ENCODE assay signal across 12 mouse cellular contexts in the genomic region with DNA sequence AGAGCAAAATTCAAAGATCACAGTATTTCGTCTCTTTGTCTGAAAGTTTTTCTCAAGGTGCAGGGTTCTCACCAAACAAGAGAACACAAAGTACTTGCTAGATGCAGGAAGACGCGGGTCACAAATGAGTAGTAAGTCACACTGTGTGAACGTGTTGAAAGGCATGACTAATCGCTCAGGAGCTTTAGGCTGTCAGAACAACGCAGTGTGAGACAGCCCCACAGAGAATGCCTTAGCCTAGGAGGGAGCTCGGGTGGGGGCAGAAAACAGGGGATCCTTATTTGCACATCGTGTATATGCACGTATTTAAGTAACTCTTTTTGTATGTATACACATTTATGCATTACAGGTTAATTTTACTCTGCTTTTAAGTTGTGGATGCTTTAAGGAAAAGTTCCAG. TPM values are rescaled to one million over a fixed set of nuclear protein-coding genes. Genes with fewer than 3 reads are reported as not detected.
DNase-seq lines count a peak whose midpoint lies in the region; ATAC-seq and TF ChIP-seq lines count a peak whose summit lies in the region.
"Had no signal": no experiment of that assay in that cellular context is flagged by ENCODE, and none has a peak within 500 bp of the region (broad histone marks: within the 10 kb centered on the region; RNA-seq: fewer than 3 reads in every experiment).

No protein-coding gene starts in this region.

- H3K27ac ChIP-seq in heart, embryonic 16.5 days (ENCODE audit: low read length): no peak overlapping the region
- no peak overlapping the region for H3K27ac ChIP-seq in heart, adult 2 months
- H3K27ac ChIP-seq in heart, postnatal 0 days (ENCODE audit: low read depth): no peak overlapping the region
- no peak overlapping the region for H3K27ac ChIP-seq in midbrain, embryonic 15.5 days
- H3K27ac ChIP-seq in gastrocnemius, adult 2 months: no peak overlapping the region
- H3K27ac ChIP-seq: lung, embryonic 15.5 days had no signal

- 26% methylated on average over 9 of the region's 9 CpGs for WGBS in heart, embryonic 16.5 days
- 52% methylated on average over 9 of the region's 9 CpGs for WGBS in heart, adult 2 months
- 27% methylated on average over 9 of the region's 9 CpGs for WGBS in heart, postnatal 0 days
- 17% methylated on average over 9 of the region's 9 CpGs for WGBS in midbrain, embryonic 15.5 days

- no peak for DNase-seq in heart, adult 2 months
- DNase-seq in embryo, embryonic 11 days: peak; percentile 64
- peak; percentile 51 for DNase-seq in heart, postnatal 0 days (ENCODE audit: low spot score)
- no peak for DNase-seq in urinary bladder, postnatal 25 days (ENCODE audit: low spot score)
- no peak for DNase-seq in gastrocnemius, adult 2 months
- DNase-seq in gastrocnemius, adult 8-10 months (ENCODE audit: low spot score in 2 of 2): no peak

- no peak overlapping the region; the same call in 1 of the 2 replicates for H3K9ac ChIP-seq in heart, embryonic 16.5 days (ENCODE audit: low read length)
- H3K9ac ChIP-seq in heart, adult 2 months (ENCODE audit: low read depth, low read length): no peak overlapping the region
- H3K9ac ChIP-seq in heart, postnatal 0 days (replicated peaks; ENCODE audit: low read depth, low read length): 0 out of 2 replicates have a peak overlapping the region, but pooled peaks have one; percentile 37
- H3K9ac ChIP-seq in midbrain, embryonic 15.5 days: no peak overlapping the region
- H3K9ac ChIP-seq: limb, embryonic 12.5 days; lung, embryonic 15.5 days had no signal

- 0 out of 2 replicates have a peak, but pooled peaks cover 3% of the 10 kb centered on the region for H3K36me3 ChIP-seq in heart, embryonic 16.5 days (ENCODE audit: control insufficient read depth, insufficient read depth)
- no peaks in the 10 kb centered on the region; the same call in 1 of the 2 replicates for H3K36me3 ChIP-seq in heart, adult 2 months (ENCODE audit: control insufficient read depth, insufficient read depth, low read length)
- H3K36me3 ChIP-seq in heart, postnatal 0 days (replicated peaks; ENCODE audit: control insufficient read depth, insufficient read depth, low read length): no peaks in the 10 kb centered on the region
- no peaks in the 10 kb centered on the region for H3K36me3 ChIP-seq in midbrain, embryonic 15.5 days (replicated peaks)
- H3K36me3 ChIP-seq: lung, embryonic 15.5 days had no signal

- intact Hi-C loops in heart, adult 2 months (cut with DNase I): no loop called here
- intact Hi-C loops in gastrocnemius, adult 2 months (cut with DNase I): no loop called here

- peaks cover 25% of the 10 kb centered on the region for H3K4me1 ChIP-seq in heart, embryonic 16.5 days (ENCODE audit: control insufficient read depth, insufficient read depth, low read length)
- peaks cover 1% of the 10 kb centered on the region; the same call in 1 of the 2 replicates for H3K4me1 ChIP-seq in heart, adult 2 months (ENCODE audit: control insufficient read depth, insufficient read depth, low read length)
- H3K4me1 ChIP-seq in heart, postnatal 0 days (ENCODE audit: control insufficient read depth, insufficient read depth): peaks cover 26% of the 10 kb centered on the region
- peaks cover 11% of the 10 kb centered on the region for H3K4me1 ChIP-seq in midbrain, embryonic 15.5 days

- no peaks in the 10 kb centered on the region for H3K9me3 ChIP-seq in heart, embryonic 16.5 days (replicated peaks; ENCODE audit: control insufficient read depth, low read length)
- no peaks in the 10 kb centered on the region for H3K9me3 ChIP-seq in heart, postnatal 0 days (replicated peaks; ENCODE audit: control insufficient read depth, low read length)
- H3K9me3 ChIP-seq in midbrain, embryonic 15.5 days: no peaks in the 10 kb centered on the region
- H3K9me3 ChIP-seq: limb, embryonic 12.5 days; lung, embryonic 15.5 days had no signal

- H3K79me2 ChIP-seq in heart, adult 2 months (replicated peaks; ENCODE audit: control insufficient read depth, insufficient read depth, low read length): no peaks in the 10 kb centered on the region

- no peak overlapping the region; the same call in 1 of the 2 replicates for H3K4me3 ChIP-seq in heart, embryonic 16.5 days (ENCODE audit: low read length)
- no peak overlapping the region for H3K4me3 ChIP-seq in heart, adult 2 months
- no peak overlapping the region for H3K4me3 ChIP-seq in heart, postnatal 0 days (ENCODE audit: low read depth, low read length)
- no peak overlapping the region for H3K4me3 ChIP-seq in midbrain, embryonic 15.5 days
- no peak overlapping the region for H3K4me3 ChIP-seq in gastrocnemius, adult 2 months
- H3K4me3 ChIP-seq: limb, embryonic 12.5 days; lung, embryonic 15.5 days had no signal

- TF ChIP-seq POLR2A in heart, adult 2 months (IDR thresholded peaks at IDR 0.05; ENCODE audit: insufficient read depth, low read depth, low read length): no peak

- TF ChIP-seq EP300 in heart, adult 2 months (IDR thresholded peaks at IDR 0.05; ENCODE audit: insufficient read depth, low read depth, low read length): no peak
- no peak for TF ChIP-seq EP300 in heart, postnatal 0 days (IDR thresholded peaks at IDR 0.05; ENCODE audit: low read depth)

- ATAC-seq in heart, embryonic 16.5 days (replicated peaks; ENCODE audit: extremely low read depth, insufficient read depth, low FRiP score): peak; percentile 62; the same call in 1 of the 2 replicates
- ATAC-seq in heart, postnatal 0 days (ENCODE audit: insufficient read depth, low read depth): no peak
- peak; percentile 77 for ATAC-seq in midbrain, embryonic 15.5 days (replicated peaks)

- no peaks in the 10 kb centered on the region for H3K27me3 ChIP-seq in heart, embryonic 16.5 days (ENCODE audit: control insufficient read depth, insufficient read depth, low read length)
- H3K27me3 ChIP-seq in heart, adult 2 months (ENCODE audit: control insufficient read depth, insufficient read depth, low read length): no peaks in the 10 kb centered on the region
- H3K27me3 ChIP-seq in heart, postnatal 0 days (ENCODE audit: control insufficient read depth, insufficient read depth, low read length): no peaks in the 10 kb centered on the region
- H3K27me3 ChIP-seq in midbrain, embryonic 15.5 days (replicated peaks): no peaks in the 10 kb centered on the region
- H3K27me3 ChIP-seq: limb, embryonic 12.5 days; lung, embryonic 15.5 days had no signal

- H3K4me2 ChIP-seq in heart, embryonic 16.5 days (ENCODE audit: low read depth, low read length): peak overlapping the region; percentile 38
- peak overlapping the region; percentile 39 for H3K4me2 ChIP-seq in heart, postnatal 0 days (ENCODE audit: low read depth, low read length)
- H3K4me2 ChIP-seq in midbrain, embryonic 15.5 days: 0 out of 2 replicates have a peak overlapping the region, but pooled peaks have one; percentile 8
- H3K4me2 ChIP-seq: limb, embryonic 12.5 days; lung, embryonic 15.5 days had no signal

- TF ChIP-seq CTCF in heart, adult 2 months (IDR thresholded peaks at IDR 0.05): no peak
- TF ChIP-seq CTCF in heart, postnatal 0 days (IDR thresholded peaks at IDR 0.05; ENCODE audit: low read depth): no peak
- TF ChIP-seq CTCF in gastrocnemius, adult 2 months (IDR thresholded peaks at IDR 0.05): no peak

RNA-seq across cellular contexts. Expression of gene Slc25a31, which starts 21.8 kb away (rescaled TPM):
- polyA plus RNA-seq in heart, embryonic 16.5 days (2015; fragmentation: Nextera tagmentation; extraction: Ambion mirVana): 0.64 and 0.95 TPM in 2 replicates
- under 1 TPM; 0.16 to 0.29 TPM for total RNA-seq in heart, adult 2 months (2021)
- 0.18 and 0.37 TPM in 2 replicates for polyA plus RNA-seq in heart, adult 2 months (2012; rRNA removed)
- 0.93 TPM in 1 of 2 replicates, not detected in the other for total RNA-seq in heart, postnatal 0 days (2014; rRNA removed; ENCODE audit: low replicate concordance)
- 0.73 and 0.86 TPM in 2 replicates for polyA plus RNA-seq in heart, postnatal 0 days (2015; fragmentation: Nextera tagmentation; extraction: Ambion mirVana)
- 0.31 and 0.32 TPM in 2 replicates for polyA plus RNA-seq in midbrain, embryonic 15.5 days (2015; fragmentation: Nextera tagmentation; extraction: Ambion mirVana)
- total RNA-seq in gastrocnemius, adult 2 months (2021): not detected
- total RNA-seq in gastrocnemius, adult 8-10 months (2022): not detected
- polyA plus RNA-seq: large intestine, adult 2 months; stomach, embryonic 14.5 days had no signal

RNA-seq across cellular contexts. Expression of gene Hspa4l, which starts 57.5 kb away (rescaled TPM):
- 35.7 and 37.7 TPM in 2 replicates for polyA plus RNA-seq in heart, embryonic 16.5 days (2015; fragmentation: Nextera tagmentation; extraction: Ambion mirVana)
- total RNA-seq in heart, adult 2 months (2021): 10 to 100 TPM; 52.9 to 55.4 TPM
- 6.8 and 11.9 TPM in 2 replicates for polyA plus RNA-seq in heart, adult 2 months (2012; rRNA removed)
- total RNA-seq in heart, postnatal 0 days (2014; rRNA removed; ENCODE audit: low replicate concordance): 42.1 and 46.8 TPM in 2 replicates
- 27.0 and 27.8 TPM in 2 replicates for polyA plus RNA-seq in heart, postnatal 0 days (2015; fragmentation: Nextera tagmentation; extraction: Ambion mirVana)
- 49.6 and 53.7 TPM in 2 replicates for polyA plus RNA-seq in midbrain, embryonic 15.5 days (2015; fragmentation: Nextera tagmentation; extraction: Ambion mirVana)
- 10 to 100 TPM in 1 of 2 experiments, 1 to 10 TPM in 1; 5.7 to 10.4 TPM for total RNA-seq in gastrocnemius, adult 2 months (2021)
- total RNA-seq in gastrocnemius, adult 8-10 months (2022): 1 to 10 TPM; 3.7 to 7.8 (median 5.1) TPM

Comparison
In these comparisons a context has a peak if more than half of its experiments do, and no peak if none do; other contexts are left out.
1. DNase-seq: peak in embryo, embryonic 11 days (single experiment) and heart, postnatal 0 days (single experiment); none in heart, adult 2 months (0 of 2), urinary bladder, postnatal 25 days (single experiment), gastrocnemius, adult 2 months (single experiment) and gastrocnemius, adult 8-10 months (0 of 2).
2. Peak in every context shown above with its lines, with median percentiles within 50 percentile points of each other: H3K4me2 ChIP-seq.